Mouse (Mus musculus): ENCODE measurements around the gene Il1rapl2. TPM values are rescaled to one million over a fixed set of nuclear protein-coding genes. Genes with fewer than 3 reads are reported as not detected.

Gene Il1rapl2
- polyA plus RNA-seq, 1 experiment: not detected

DNA sequence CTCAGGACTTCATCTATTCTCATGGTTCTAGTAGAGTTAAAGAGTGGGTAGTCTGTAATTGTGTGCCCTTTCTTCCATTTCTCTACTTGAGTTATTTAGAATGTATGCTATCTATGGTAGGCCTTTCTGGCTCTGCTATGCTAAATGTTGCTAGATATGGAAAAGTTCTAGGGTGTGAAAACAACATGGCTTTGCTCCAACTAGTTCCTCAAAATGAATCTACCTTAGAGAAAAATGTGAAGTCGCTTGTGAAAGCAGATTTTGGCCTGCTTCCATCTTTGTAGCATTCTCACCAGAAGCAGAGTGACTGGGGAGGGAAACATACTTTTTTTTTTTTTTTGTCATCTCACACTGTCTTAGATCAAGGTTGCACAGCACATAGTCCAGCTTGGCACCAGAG is 241.7 kb downstream of the Il1rapl2 start:
- Histone ChIP-seq H3K4me1 (ENCODE audit: control insufficient read depth, insufficient read depth, insufficient read length) (no peaks in the 10 kb centered on the region), H3K27me3 (ENCODE audit: control insufficient read depth, insufficient read depth, low read length) (no peaks in the 10 kb centered on the region), H3K27ac (ENCODE audit: insufficient read depth, low read length) (no peak overlapping the region), H3K36me3 (ENCODE audit: control insufficient read depth, insufficient read depth, low read length) (no peaks in the 10 kb centered on the region), H3K4me3 (ENCODE audit: extremely low read depth, insufficient read depth, insufficient read length) (no peak overlapping the region)
- no peak for DNase-seq (ENCODE audit: low read depth in 1 of 2, low spot score in 2 of 2)
- TF ChIP-seq POLR2A (IDR thresholded peaks at IDR 0.05; ENCODE audit: low read depth, low read length): no peak
- WGBS: 49% methylated on average over 1 of the region's 1 CpGs

GRCm38 (mm10) chrX:137848936-137849335 is 278.5 kb downstream of the Il1rapl2 start:
- no peak for TF ChIP-seq POLR2A (IDR thresholded peaks at IDR 0.05; ENCODE audit: low read depth, low read length)
- TF ChIP-seq CTCF (IDR thresholded peaks at IDR 0.05; ENCODE audit: extremely low read depth, insufficient read depth, insufficient read length, insufficient replicate concordance): no peak
- Histone ChIP-seq H3K27me3 (ENCODE audit: control insufficient read depth, insufficient read depth, low read length) (no peaks in the 10 kb centered on the region), H3K27ac (ENCODE audit: insufficient read depth, low read length) (no peak overlapping the region), H3K4me3 (ENCODE audit: extremely low read depth, insufficient read depth, insufficient read length) (no peak overlapping the region), H3K36me3 (ENCODE audit: control insufficient read depth, insufficient read depth, low read length) (no peaks in the 10 kb centered on the region), H3K4me1 (ENCODE audit: control insufficient read depth, insufficient read depth, insufficient read length) (no peaks in the 10 kb centered on the region)
- WGBS: 65% methylated on average over 3 of the region's 3 CpGs
- no peak for DNase-seq (ENCODE audit: low read depth in 1 of 2, low spot score in 2 of 2)

DNA sequence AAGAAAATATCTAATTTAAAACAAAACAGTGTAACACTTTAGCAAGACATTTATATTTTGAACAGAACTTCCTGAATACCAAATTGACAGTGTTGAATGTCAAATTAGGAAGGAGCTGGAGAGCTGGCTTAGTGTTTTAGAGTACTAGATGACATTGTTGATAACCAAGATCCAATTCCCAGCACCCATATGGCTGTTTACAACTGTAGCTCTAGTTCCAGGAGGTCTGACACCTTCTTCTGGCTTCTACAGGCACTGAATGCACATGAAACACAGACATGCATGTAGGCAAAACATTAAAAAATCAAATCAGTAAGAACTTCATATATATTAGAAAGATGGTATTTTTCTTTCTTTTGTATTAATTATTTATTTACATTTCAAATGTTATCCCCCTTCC is 353.1 kb downstream of the Il1rapl2 start:
- no peaks in the 10 kb centered on the region for H3K4me1 ChIP-seq (ENCODE audit: control insufficient read depth, insufficient read depth, insufficient read length)
- no peak overlapping the region for H3K27ac ChIP-seq (ENCODE audit: insufficient read depth, low read length)
- DNase-seq (ENCODE audit: low read depth in 1 of 2, low spot score in 2 of 2): no peak
- no peak overlapping the region for H3K4me3 ChIP-seq (ENCODE audit: extremely low read depth, insufficient read depth, insufficient read length)
- TF ChIP-seq POLR2A (IDR thresholded peaks at IDR 0.05; ENCODE audit: low read depth, low read length) (no peak), CTCF (IDR thresholded peaks at IDR 0.05; ENCODE audit: extremely low read depth, insufficient read depth, insufficient read length, insufficient replicate concordance) (no peak)
- no peaks in the 10 kb centered on the region for H3K27me3 ChIP-seq (ENCODE audit: control insufficient read depth, insufficient read depth, low read length)
- no peaks in the 10 kb centered on the region for H3K36me3 ChIP-seq (ENCODE audit: control insufficient read depth, insufficient read depth, low read length)

DNA sequence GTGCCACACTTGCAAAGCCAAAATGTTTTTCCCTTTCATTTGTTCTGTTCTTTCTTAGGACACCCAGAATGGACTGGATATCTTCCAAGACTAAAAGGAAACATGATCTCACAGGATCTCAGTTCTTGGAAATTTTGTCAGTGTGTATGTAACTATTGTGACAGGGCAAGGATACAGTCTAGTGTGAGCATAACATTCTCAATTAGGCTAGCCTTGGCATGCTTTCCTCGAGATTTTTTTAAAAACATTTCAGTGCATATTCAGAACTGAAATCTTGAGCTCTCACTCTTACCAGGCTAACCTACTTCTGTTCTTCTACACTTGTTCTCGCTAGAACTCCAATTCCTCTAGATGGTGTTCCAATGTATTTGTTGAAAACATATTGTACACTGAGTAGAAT is 356.4 kb downstream of the Il1rapl2 start:
- 65% methylated on average over 2 of the region's 2 CpGs for WGBS
- TF ChIP-seq CTCF (IDR thresholded peaks at IDR 0.05; ENCODE audit: extremely low read depth, insufficient read depth, insufficient read length, insufficient replicate concordance) (no peak), POLR2A (IDR thresholded peaks at IDR 0.05; ENCODE audit: low read depth, low read length) (no peak)
- Histone ChIP-seq H3K4me1 (ENCODE audit: control insufficient read depth, insufficient read depth, insufficient read length) (no peaks in the 10 kb centered on the region), H3K36me3 (ENCODE audit: control insufficient read depth, insufficient read depth, low read length) (no peaks in the 10 kb centered on the region), H3K27ac (ENCODE audit: insufficient read depth, low read length) (no peak overlapping the region), H3K4me3 (ENCODE audit: extremely low read depth, insufficient read depth, insufficient read length) (no peak overlapping the region), H3K27me3 (ENCODE audit: control insufficient read depth, insufficient read depth, low read length) (no peaks in the 10 kb centered on the region)
- no peak for DNase-seq (ENCODE audit: low read depth in 1 of 2, low spot score in 2 of 2)

DNA sequence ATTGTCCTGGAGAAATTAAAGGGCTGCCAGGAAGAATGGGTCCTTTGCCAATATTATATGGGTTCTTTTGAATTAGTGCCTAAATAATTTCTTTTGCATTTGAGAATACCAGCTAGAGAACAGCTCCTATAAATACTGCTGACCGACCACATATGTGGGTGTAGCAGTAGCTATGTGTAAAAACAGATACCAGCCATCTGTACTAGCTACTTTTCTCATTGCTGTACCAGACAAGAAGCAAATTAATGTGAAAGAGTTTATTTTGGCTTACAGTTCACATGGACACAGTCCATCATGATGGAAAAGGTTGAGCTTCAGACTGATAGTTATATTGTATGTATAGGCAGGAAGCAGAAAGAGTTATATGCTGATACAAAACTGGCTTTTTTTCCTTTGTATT is 377.3 kb downstream of the Il1rapl2 start:
- Histone ChIP-seq H3K27me3 (ENCODE audit: control insufficient read depth, insufficient read depth, low read length) (no peaks in the 10 kb centered on the region), H3K36me3 (ENCODE audit: control insufficient read depth, insufficient read depth, low read length) (no peaks in the 10 kb centered on the region), H3K27ac (ENCODE audit: insufficient read depth, low read length) (no peak overlapping the region), H3K4me3 (ENCODE audit: extremely low read depth, insufficient read depth, insufficient read length) (no peak overlapping the region), H3K4me1 (ENCODE audit: control insufficient read depth, insufficient read depth, insufficient read length) (no peaks in the 10 kb centered on the region)
- TF ChIP-seq CTCF (IDR thresholded peaks at IDR 0.05; ENCODE audit: extremely low read depth, insufficient read depth, insufficient read length, insufficient replicate concordance) (no peak), POLR2A (IDR thresholded peaks at IDR 0.05; ENCODE audit: low read depth, low read length) (no peak)
- DNase-seq (ENCODE audit: low read depth in 1 of 2, low spot score in 2 of 2): no peak
- WGBS: 54% methylated on average over 1 of the region's 1 CpGs

DNA sequence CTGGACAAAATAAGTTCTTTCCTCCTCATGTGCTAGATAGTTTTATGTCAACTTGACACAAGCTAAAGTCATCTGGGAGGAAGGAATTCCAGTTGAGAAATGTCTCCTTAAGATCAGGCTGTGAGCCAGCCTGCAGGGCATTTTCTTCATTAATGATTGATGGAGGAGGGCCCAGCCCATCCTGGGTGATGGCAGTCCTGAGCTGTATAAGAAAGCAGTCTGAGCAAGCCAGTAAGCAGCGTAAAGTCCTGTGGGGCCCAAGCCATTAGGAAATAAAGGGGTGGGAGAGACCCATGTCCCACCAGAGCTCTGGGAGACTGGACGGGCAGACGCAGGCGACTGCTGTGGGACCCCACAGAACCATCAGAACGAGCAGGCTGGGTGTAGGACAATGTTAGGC is 400.9 kb downstream of the Il1rapl2 start:
- Histone ChIP-seq H3K36me3 (ENCODE audit: control insufficient read depth, insufficient read depth, low read length) (no peaks in the 10 kb centered on the region), H3K27me3 (ENCODE audit: control insufficient read depth, insufficient read depth, low read length) (no peaks in the 10 kb centered on the region), H3K27ac (ENCODE audit: insufficient read depth, low read length) (no peak overlapping the region), H3K4me1 (ENCODE audit: control insufficient read depth, insufficient read depth, insufficient read length) (no peaks in the 10 kb centered on the region), H3K4me3 (ENCODE audit: extremely low read depth, insufficient read depth, insufficient read length) (no peak overlapping the region)
- WGBS: 73% methylated on average over 5 of the region's 5 CpGs
- TF ChIP-seq POLR2A (IDR thresholded peaks at IDR 0.05; ENCODE audit: low read depth, low read length) (no peak), CTCF (IDR thresholded peaks at IDR 0.05; ENCODE audit: extremely low read depth, insufficient read depth, insufficient read length, insufficient replicate concordance) (no peak)
- DNase-seq (ENCODE audit: low read depth in 1 of 2, low spot score in 2 of 2): no peak

DNA sequence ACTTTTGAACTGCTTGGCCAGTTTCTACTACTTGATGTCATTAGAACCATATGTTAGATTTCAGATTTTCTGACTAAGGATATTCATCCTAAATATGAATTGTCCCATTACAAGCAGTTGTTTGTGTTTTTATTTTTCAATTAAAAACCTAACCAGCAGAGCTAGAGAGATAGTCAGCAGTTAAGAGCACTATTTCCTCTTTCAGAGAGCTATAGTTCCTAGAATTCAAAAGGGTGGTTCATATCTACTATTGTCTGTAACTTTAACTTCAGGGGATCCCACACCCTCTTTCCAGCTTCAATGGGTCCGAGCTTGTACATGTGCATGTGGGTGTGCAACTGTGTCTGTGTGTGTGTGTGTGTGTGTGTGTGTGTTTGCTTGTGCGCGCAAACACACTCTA is 472.7 kb downstream of the Il1rapl2 start:
- Histone ChIP-seq H3K36me3 (ENCODE audit: control insufficient read depth, insufficient read depth, low read length) (no peaks in the 10 kb centered on the region), H3K27me3 (ENCODE audit: control insufficient read depth, insufficient read depth, low read length) (no peaks in the 10 kb centered on the region), H3K4me1 (ENCODE audit: control insufficient read depth, insufficient read depth, insufficient read length) (no peaks in the 10 kb centered on the region), H3K4me3 (ENCODE audit: extremely low read depth, insufficient read depth, insufficient read length) (no peak overlapping the region), H3K27ac (ENCODE audit: insufficient read depth, low read length) (no peak overlapping the region)
- DNase-seq (ENCODE audit: low read depth in 1 of 2, low spot score in 2 of 2): no peak
- WGBS: 81% methylated on average over 3 of the region's 3 CpGs
- no peak for TF ChIP-seq POLR2A (IDR thresholded peaks at IDR 0.05; ENCODE audit: low read depth, low read length)
- no peak for TF ChIP-seq CTCF (IDR thresholded peaks at IDR 0.05; ENCODE audit: extremely low read depth, insufficient read depth, insufficient read length, insufficient replicate concordance)
